Mouse (Mus musculus) NIH3T3 (cell line): ENCODE data around the gene Myod1.

Experiments used
- DNase-seq: peaks from one replicate; pipeline ENCODE4 v3.0.0-alpha.2; 2012; ENCODE audit warnings: low read depth

Myod1 gene

DNA sequence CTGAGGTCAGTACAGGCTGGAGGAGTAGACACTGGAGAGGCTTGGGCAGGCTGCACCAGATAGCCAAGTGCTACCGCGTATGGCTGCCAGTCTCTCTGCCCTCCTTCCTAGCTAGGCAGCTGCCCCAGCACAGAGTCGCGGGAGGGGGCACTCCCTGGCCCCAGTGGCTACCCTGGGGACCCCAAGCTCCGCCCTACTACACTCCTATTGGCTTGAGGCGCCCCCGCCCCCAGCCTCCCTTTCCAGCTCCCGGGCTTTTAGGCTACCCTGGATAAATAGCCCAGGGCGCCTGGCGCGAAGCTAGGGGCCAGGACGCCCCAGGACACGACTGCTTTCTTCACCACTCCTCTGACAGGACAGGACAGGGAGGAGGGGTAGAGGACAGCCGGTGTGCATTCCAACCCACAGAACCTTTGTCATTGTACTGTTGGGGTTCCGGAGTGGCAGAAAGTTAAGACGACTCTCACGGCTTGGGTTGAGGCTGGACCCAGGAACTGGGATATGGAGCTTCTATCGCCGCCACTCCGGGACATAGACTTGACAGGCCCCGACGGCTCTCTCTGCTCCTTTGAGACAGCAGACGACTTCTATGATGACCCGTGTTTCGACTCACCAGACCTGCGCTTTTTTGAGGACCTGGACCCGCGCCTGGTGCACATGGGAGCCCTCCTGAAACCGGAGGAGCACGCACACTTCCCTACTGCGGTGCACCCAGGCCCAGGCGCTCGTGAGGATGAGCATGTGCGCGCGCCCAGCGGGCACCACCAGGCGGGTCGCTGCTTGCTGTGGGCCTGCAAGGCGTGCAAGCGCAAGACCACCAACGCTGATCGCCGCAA is at the start of gene Myod1:
TSS of gene Myod1 (plus strand) at position 303 of the 836 bp plus-strand sequence.
- DNase-seq = no peak

DNA sequence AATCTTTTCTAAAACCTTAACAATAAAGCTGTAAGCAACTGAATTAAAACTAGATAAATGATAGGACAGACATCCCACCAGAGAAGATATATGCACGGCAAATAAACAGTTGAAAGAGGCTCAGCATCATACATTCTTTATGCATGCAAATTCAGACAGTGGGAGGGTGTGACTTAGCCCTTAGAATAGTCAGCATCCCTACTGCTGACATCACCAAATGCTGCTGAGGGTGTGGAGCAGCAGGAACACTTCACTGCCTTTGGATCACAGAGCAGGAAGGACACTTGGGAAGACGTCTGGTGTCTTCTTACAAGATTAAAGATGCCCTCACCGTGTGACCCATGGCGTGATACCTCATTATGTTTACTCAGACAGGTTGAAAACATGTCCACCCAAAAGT is 48.4 kb upstream of the Myod1 start:
- no peak for DNase-seq

DNA sequence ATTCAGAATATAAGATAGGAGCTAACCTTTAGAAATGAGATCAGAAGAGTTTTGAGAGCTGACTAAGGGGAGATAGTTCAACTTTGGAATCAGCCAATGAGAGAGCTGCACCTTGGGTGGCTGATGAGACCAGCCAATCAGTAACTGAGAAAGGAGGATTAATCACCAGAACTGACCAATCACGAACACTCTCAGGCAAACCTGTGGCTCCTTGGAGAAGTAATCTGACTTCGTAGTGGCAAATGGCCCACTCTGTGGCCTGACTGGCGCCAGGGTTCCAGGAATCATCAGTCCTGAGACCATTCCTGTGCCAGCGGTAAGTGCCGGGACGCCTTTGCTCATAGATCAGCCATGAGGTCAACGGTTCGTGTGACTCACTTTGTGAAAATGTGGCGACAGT is 38.9 kb upstream of the Myod1 start:
- peak; percentile 10 for DNase-seq

DNA sequence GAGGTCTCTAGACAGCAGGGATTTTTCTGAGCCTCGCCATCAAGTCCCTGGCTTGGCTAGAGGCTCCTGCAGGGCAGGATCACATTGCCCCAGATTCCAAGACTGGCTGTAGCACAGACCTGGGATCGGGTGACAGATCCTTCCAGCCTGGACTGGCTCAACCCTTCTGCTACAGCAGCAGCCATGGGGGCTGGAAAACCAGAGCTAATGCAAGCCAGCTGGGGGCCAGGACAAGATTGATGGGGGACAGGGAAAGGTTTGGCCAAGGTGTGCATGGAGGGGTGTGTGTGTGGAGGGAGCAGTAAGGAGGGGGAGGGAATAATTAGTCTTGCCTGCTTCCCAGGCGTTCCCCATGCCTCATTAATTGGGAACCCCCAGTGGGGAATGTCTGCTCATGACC is 36.5 kb upstream of the Myod1 start:
- no peak for DNase-seq

DNA sequence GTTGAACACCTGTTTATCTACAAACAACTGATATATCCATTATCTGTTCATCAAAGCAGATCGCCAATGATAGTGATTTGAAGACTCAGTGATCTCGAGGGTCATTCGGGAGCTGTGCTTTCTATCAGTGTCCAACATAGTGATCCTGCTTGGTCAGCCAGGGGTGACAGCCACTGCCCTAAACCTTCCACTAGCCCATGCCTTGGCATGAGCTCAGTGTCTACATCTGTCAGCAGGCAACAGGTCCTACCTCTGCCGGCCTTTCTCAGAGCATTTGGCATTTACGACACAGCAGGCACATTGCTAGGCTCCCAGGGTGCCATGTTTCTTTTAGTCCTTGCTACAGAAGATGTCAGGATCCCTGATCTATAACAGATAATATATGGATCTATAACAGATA is 36.0 kb upstream of the Myod1 start:
- DNase-seq = no peak

DNA sequence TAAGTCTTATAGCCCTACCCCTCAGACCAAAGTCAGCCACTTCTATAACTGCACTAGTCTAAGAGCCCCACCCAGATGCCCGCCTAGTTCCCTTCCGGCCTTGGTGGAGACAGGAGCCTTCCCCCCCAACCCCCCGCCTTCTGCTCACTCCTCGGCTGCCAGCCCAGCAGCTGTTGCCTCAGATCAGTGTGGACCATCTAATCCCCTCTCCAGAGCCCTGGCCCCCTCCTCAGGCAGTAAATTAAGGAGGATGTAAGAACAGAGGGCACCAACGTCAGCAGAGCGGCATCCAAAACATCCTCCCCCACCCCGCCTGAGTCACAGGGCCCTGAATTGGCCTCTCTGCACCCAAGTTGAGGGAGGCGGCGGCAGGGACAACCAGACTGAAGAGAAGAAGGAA is 34.8 kb upstream of the Myod1 start:
- DNase-seq = no peak

DNA sequence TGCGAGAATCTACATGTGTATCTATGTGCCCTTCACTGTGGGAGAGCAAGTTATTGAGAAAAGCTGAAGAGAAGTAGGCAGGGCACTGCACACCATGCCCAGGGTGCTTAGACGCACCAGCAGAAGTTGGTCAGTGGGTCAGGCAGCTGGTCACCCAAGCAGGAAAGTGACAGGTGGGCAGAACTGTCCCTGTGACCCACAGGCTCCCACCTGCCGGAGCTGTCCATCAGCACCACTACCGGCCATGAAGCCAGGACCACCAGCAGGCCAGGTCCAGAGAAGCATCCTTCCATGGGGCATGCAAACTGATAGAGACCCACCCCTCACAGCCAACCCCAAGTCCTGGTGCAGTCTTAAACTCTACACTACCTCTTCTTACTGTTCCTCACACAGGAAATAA is 28.6 kb upstream of the Myod1 start:
- DNase-seq = no peak

DNA sequence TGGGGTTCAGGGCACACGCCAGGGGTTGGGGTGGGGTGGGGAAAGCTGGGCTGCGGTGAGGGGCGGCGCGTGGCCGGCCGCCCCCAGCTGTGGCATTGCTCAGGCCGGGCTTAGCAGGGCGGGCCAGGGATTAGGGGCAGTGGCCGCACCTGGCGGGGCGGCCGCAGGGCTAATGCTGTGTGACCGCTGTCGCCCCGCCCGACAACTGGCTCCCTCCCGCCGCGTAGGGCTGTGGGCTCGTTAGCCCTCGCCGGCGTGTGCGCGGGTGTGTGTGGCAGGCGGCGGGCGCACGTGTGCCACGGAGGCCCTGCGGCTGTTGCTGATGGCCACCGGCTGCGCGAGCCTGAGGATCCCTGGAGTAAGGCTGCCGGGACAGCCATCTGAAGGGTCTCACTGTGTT is 27.5 kb upstream of the Myod1 start:
- DNase-seq = no peak

DNA sequence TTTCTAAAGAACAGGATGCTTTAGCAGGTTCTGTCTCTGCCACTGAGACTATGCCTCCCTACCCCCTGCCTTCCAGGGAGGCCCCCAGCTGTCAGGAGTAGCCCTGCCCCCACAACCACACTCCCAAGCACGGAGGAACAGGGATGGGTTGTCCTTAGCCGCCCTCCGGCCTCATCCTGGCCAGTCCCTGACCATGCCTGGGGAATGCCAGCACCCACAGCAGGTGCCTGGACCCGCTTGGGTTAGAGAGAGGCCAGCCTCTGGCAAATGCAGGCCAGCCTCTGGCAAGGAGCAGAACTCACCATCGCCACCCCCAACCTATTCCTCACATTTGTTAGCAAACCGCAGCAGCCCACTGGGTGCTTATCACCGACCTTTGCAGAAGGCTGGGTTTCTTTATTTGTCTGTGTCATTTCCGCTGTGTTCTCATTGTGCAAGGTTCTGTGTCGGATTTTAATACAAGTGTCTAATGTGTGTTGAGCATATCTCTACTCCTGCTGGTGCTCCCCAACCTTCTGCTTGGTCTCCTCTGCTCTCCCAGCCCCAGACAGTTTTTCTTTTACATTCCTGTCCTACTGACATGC is 26.1 kb upstream of the Myod1 start:
- DNase-seq = no peak

DNA sequence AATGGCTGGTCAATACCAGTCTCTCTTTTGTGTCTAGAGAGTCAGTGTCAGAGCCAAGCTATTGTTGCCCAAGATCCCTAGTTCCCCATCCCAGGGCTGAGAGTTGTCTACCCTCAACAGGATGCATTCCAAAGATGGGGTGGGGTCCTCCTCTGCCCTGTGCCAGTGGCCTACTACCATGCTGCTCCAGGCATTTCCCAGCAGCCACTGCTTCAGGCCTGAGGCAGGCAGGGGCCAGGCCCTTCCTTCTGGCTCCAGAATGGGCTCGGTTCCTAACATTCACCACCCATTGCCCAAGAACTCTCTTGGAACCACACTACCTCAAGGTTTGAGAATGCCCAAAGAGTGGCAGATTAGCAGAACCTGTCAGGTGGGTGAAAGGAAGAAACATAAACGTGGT is 23.5 kb upstream of the Myod1 start:
- DNase-seq = no peak

DNA sequence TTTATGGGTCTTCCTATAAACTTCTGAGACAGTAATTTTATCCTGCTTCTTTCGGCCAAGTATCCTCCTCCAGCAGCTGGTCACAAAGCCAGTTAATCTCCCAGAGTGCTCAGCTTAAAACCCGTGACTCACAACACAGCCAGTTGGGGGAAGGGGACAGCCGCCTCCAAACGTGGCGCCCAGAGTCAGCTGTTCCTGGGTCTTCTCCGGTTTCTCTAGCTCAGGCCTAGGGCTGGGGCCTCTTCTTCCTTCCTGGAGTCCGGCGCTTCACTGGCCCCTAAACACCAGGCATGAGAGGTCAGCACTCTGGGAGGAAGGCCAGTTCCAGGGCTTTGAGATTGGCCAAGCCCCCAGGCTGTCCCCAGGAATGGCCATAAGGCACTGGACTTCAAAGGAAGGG is 23.1 kb upstream of the Myod1 start:
- peak; percentile 12 for DNase-seq

DNA sequence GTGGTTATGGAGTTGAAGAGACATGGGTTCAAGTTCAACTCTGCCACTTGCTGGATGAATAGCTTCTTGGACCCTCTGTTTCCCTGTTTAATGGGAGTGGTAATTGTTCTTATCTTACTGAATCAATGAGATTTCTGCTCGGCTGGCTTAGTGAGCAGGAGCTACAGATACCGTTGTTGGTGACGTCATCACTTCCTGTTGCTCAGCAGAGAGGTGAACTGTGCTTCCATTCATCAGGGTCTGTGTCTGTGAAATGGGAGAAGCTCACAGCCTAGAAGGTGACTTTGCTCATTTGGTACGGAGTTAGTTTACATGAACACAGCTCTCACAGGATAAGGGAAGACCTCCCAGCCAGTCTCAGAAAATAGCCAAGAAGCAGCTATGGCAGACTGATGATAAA is 22.4 kb upstream of the Myod1 start:
- DNase-seq = no peak

DNA sequence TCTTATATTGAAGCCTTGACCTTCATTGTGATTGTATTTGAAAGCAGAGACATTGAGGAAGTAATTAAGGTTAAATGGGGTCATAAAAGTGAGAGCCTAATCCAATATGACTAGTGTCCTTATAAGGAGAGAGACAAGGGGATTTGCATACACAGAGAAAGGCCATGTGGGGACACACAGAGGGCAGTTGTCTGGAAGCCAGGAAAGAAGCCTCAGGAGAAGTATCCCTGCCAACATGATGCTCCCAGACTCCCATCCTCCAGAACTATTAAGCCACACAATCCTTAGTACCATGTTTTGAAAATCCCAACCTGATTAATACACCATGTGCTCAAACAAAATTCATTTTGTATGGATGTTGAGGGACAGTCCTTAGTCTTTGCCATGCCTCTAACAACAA is 14.5 kb upstream of the Myod1 start:
- no peak for DNase-seq

DNA sequence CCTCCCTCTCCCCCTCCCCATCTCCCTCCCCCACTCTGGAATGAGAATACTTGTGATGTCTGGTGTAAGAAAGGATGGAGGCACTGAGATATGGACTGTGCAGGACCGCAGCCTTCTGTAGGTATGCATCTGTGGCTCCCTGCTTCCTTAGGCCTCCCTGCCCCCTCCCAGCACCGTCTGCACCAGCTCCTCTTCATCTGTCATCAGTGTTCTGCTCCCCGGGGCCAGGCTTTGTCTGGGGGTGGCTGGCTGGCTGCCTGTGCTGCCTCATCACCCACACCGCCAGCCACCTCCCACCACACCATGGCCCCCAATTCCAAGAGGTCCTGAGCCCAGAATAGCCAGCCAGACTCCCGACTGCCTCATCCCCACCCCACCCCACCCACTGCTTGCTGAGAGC is 12.1 kb upstream of the Myod1 start:
- DNase-seq = no peak

DNA sequence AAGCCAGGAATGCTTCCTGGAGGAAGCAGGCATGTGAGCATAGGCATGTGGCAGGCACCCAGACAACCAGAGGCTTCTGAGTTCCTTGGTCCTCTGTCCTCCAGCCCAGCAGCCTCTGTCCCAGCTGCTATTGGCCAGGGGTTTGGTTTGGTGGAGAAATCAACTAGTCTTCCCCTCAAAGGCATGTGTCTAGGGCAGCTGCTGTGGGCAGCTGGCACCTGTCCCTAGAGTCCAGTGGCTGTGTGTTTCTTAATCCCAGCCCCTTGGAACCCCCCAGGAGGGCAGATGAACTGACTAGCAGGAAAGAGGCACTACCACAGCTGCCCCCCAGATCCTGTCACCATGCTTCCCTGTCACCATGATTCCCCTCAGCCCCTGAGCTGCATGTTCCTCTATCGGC is 10.5 kb upstream of the Myod1 start:
- no peak for DNase-seq

DNA sequence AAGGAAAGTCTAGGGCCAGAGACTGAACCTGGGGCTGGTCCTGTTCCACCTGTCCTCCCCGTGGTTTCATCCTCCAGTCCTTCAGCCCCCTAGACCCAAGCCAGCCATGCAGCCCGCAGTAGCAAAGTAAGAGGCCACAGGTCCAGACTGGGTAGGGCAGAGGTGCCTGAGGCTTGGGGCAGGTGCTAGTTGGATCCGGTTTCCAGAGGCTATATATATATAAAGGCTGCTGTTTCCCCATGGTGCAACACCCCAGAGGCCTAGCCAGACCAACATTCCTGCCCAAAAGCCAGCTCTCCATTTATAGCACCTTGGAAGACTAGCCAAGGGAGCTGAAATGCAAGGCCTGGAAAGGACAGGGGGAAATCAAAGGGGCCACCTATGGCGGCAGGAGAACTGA is 5.2 kb upstream of the Myod1 start:
- DNase-seq = no peak

DNA sequence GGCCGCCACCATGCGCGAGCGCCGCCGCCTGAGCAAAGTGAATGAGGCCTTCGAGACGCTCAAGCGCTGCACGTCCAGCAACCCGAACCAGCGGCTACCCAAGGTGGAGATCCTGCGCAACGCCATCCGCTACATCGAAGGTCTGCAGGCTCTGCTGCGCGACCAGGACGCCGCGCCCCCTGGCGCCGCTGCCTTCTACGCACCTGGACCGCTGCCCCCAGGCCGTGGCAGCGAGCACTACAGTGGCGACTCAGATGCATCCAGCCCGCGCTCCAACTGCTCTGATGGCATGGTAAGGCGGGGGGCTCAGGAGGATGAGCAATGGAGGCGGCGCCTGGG is 703 bp downstream of the Myod1 start:
- no peak for DNase-seq

DNA sequence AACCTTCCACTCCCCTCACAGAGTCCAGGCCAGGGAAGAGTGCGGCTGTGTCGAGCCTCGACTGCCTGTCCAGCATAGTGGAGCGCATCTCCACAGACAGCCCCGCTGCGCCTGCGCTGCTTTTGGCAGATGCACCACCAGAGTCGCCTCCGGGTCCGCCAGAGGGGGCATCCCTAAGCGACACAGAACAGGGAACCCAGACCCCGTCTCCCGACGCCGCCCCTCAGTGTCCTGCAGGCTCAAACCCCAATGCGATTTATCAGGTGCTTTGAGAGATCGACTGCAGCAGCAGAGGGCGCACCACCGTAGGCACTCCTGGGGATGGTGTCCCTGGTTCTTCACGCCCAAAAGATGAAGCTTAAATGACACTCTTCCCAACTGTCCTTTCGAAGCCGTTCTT is 1.8 kb downstream of the Myod1 start:
- DNase-seq = no peak

DNA sequence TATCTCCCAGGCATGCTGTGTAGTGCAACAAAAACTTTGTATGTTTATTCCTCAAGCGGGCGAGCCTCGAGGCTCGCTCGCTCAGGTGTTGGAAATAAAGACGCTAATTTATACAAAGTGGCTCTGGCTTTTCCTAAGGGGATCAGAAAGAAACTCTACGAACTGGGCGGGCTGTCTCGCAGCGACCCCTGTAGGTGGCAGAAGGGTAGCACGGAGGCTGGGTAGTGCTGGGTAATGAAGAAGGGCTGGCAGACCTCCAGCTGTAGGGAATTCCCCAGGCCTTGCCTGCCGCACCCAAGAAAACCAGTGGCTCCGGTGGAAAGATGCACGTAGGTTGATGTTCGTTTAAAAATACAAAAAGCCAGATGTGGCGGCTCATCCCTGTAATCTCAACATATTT is 2.7 kb downstream of the Myod1 start:
- DNase-seq = peak; percentile 74

DNA sequence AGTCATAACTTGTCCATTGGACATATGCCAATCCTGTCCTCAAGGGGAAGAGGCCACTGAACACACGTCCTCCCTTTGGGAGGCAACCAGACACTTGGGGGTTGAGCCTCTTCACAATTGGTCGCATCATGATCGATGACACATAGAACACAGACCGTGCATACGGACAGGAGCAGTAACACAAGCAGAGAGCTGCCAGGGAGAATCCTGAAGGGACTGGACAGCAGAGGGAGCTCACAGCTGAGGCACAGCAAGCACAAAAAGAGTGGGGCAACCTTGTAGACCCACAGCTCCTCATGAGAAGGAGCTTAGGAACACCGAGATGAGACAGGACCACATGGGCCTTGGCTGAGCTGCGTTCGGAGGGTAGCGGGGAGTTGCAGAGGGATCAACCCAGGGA is 4.4 kb downstream of the Myod1 start:
- DNase-seq = peak; percentile 26

DNA sequence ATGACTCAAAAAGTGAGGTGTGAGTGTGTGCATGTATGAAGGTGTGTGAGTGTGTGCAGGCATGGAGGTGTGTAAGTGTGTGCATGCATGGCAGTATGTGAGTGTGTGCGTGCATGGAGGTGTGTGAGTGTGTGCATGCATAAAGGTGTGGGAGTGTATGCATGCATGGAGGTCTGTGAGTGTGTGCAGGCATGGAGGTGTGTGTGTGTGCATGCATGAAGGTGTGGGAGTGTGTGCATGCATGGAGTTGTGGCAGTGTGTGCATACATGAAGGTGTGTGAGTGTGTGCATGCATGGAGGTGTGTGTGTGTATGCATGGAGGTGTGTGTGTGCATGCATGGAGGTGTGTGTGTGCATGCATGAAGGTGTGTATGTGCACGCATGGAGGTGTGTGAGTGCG is 11.2 kb downstream of the Myod1 start:
- DNase-seq = no peak

DNA sequence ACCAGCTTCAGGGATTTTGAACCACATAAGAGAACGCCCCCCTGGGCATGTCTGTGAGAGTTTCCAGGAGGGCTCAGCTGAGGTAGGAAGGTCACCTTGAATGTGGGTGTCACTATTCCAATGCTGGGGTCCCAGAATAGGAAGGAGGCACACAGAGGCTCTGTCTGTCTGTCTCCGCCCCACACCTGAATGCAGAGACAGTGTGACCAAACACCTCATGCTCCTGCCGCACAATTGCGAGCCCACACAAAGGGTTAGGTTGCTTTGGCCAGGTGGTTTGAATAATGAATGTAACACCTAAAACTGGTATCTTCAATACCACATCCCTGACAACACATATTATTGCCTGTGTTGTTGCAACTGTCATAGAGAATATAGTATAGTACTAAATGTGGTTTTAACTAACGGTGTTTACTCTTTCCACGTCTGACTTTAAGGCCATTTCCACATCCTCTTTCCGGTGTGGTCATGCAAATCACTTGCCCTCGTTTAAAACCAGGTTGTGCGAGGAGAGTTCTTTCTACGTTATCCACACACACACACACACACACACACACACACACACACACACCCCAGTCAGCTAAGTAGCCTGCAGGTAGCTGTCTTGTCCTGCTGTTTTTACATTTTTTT is 13.3 kb downstream of the Myod1 start:
- no peak for DNase-seq

DNA sequence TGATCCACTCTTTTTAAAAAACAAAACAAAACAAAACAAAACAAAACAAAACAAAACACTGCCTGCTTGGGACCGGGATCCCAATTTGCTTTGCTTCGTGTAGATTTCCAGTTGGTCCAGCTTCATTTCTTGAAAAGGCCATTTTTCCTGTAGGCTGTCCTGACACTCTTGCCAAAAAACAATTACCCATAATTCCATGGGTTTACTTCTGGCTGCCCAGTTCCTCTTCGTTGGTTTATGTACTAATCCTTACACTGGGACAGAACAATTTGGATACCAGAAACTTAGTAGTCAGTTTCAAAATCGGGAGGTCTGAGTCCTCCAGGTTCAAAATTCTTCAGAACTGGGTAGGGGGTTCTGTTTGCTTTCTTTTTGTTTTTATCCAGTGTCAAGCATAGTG is 14.0 kb downstream of the Myod1 start:
- peak; percentile 50 for DNase-seq

DNA sequence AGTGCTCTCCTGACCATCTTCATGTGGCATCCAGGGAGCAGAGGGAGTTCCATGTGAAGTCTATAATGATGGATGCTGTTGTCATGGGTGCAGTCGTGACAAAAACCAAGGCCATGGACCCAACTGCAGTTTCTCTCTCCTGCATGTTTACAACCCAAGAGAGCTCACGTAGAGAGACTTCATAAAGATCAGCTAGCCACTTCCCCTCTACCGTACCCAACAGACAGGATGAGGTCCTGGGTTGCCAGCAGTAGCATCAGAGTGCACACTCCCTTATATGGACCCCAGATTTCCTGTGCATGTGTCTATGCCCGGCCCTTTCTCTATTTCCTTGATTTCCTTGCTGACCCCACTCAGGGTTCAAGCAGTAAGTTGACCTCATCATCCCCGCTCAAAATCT is 15.4 kb downstream of the Myod1 start:
- DNase-seq = no peak
